Mouse (Mus musculus) cerebellum, postnatal 25 days (tissue): ENCODE measurements at regions not wholly inside any gene's neighbourhood (a gene's known extent, or its start where the extent isn't known, plus 50 kb on each side); places are given as distances from the start of the nearest gene placed in this dataset.

ENCODE experiments used
- DNase-seq, 2 experiments: peaks; one replicate each; pipeline ENCODE4 v3.0.0; 2021; ENCODE audit warnings: mixed read lengths in 2 of 2

DNA sequence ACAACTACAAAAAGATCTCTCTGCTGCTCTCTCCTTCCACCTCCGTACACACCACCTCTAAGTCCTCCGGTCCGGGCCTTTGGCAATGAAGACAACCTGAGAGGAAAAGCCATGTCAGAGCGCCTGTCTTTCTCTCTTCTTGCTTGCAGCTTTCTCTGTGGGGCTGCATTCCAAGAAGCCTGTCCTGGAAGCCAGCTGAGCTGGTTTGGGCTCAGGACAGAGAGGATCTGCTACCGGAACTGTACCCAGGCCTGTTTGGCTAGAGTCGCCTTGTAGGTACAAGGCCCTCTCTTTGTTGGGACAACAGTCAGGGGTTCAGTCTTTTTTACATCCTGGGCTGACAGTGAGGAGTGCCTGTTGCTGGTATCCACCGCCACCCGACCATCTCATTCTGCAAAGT, 321.4 kb downstream of the Med13l start:
- no peak for DNase-seq

DNA sequence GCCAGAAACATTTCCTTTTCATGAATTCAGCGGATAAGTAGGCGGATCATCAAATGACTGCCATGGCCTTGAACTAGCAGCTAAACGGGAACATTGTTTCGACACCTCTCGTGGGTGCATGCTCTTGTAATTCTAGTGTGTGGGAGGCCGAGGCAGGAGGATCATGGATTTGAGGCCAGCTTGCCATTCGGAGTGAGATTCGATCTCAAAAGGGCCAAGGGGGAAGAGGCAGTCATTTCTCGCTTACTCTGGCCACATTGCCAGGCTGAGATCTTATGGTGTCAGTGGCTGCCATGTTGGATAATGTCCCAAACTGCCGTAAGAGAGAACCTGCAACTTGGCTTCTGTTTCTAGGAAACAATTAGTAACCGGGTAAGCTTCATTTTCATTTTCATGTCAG, 327.7 kb downstream of the Med13l start:
- no peak for DNase-seq

DNA sequence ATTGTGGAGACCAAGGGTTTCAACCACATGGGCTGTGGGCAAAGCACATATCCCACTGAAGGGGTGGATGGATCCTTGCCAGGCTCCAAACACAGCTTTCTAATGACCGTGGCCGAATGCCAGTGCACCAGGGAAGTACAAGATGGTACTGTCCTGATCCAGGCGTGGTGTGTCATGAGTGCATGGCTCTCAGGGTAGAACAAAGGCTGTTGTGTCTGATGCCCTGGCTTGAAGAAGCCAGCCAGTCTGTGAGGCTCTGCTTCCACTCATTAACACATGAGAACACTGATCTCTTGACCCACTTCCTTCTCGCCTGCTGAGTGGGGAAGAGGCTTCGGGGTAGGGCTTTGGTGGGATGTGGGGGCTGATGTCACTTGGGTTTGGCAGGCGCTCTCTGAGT, 330.7 kb downstream of the Med13l start:
- peak in 1 of 2 experiments; percentile 26 for DNase-seq

DNA sequence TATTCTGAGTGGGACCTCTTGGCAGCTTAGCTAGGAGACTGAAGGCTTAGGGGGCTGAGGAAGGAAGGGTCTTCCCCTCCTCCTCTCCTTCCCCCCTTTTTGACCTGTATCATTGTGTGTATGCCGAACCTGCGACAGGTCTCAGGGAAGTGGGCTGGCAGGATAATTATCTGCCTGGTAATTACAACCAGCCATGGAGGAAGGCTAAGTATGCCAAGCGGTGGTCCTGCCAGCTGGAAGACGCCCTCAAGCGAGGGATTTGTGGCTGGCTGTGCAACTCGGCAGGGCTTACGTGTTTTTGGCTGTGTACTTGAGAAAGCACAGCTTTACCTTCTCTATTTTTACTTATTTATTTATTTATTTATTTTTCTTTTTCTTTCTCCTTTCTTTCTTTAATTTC, 347.7 kb downstream of the Med13l start:
- no peak for DNase-seq

DNA sequence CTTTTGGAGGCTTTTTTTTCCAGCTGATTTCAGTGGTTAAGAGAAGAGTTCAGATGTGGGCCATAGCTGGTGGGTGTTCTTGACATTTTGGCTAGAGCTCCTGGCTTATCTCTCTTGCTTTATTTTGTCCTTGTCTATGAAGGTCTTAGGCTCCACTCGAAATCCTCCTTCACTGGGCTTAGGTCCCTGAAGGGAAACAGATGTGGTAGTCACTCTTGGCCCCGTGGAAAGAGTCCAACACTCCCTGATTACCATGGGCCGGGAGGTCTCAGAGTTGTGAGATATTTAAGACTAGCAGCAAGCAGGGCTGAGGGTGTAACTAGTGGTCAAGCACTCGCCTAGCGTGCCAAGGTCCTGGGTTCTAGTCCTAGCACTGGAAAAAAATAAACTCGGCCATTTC, 349.3 kb downstream of the Med13l start:
- no peak for DNase-seq

DNA sequence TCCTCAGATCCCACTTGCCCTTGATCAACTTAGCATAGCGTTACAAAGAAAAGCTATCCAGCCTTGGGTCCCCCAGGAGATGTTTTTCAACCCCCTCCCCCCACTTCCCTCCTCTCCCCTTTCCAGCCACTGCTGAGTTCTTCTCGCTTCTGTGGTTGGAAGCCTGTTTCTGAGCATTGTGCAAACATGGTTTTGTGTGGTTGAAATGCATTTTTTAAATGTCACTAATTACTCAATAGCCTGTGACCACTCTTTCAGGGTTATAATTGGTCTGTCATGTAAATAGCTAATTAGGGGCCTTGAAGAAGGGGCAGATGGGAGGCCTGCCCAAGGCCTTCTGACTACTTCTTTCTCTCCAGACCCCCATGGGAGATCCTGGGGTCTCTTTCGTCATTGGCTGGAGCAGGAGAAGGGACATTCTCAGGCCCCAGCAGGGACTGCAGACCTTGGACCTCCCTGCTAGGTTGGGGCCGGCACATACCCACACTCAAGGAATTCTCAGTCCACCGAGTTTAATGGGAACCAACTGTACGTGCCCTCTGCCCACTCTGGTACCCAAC, 353.8 kb downstream of the Med13l start:
- DNase-seq = no peak

DNA sequence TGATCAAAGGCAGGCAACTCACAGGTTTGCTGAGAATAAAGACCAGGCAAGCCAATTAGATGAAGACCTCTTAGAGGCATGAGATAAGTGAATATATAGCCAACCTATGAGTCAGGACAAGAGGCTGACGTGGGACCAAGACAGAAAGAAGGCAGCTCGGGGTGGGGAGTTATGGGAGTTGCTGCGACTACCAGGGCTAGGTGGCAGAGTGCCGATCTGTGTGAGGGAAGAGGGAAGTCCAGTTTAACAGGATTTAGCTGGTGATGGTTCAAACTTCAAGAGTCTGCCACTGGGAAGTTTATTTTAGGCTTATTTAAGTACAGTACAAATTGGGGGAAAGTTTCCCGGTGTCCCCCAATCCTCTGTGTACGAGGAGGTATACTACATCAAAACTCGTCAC, 362.9 kb downstream of the Med13l start:
- DNase-seq = no peak

DNA sequence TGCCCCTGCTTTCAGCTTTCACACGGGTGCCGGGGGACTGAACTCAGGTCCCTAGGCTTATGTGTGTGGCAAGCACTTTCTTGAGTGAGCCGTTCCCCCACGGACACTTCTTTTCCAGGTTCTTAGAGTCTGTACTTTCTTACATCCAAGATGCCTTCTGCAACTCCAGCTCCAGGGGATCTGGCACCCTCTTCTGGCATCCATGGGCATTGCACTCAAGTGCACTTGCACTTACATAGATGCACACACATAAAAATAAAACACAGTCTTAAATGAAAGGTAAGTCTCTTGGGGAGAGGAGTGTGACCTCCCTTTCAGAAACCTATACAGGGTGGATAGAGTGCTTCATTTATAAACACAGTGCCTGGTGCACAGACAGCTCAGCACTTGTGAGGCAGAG, 368.6 kb downstream of the Med13l start:
- DNase-seq = no peak

DNA sequence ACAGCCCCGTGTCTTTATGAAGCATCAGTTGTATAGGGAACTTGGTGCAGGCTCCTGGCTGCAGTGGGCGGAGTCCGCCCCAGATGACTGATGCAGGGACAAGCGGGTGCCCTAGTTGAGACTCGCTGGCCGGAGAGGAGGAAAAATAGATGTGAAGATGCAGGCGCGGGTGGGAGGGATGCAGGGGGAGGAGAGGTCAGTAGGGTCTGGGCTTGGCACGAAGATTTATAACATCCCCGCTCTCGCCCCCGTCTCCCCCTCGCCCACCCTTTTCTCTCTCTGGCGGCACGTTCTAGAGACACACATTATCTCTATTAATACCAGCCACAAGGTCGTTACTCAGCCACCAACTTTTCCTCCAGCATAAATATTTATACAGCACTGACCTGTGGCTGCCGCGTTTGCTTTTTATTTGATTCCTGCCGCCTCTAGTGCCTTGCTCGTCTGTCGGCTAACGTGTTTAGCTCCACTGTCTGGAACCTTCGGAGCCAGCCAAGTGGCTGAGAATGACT, 369.6 kb downstream of the Med13l start:
- DNase-seq = no peak

DNA sequence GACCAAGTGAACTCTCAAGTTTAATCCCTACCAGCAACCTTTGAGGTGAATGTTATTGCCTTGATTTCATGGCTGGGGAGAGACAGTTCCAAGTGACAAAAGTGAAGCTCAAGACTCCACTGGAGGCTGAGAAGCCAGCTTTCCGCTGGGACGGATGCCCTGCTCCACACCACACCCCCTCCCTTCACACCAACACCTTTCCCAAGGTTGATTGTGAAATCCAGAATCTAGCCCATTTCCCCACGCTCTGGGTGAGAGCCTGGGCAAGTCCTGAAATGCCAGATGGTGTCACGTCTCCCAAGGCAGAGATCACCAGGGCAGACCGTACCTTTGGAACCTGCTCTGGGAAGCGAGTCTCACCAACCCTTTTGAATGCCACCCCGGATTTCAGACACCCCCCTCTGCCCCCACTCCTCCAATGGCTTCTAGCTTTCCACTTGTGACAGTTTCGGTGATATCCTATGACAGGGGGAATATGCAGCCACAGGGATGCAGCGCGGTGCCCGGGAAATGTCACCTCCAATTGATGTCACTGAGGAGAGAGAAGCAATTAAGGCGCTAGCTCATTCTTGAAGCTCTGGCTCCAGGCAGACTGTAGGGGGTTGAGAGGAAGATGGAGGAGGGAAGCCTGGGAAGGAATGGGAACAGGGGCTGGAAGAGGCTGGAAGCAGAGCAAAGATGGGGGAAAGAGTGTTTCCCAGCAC, 379.0 kb downstream of the Med13l start:
- DNase-seq = peak; percentile 8 to 18

DNA sequence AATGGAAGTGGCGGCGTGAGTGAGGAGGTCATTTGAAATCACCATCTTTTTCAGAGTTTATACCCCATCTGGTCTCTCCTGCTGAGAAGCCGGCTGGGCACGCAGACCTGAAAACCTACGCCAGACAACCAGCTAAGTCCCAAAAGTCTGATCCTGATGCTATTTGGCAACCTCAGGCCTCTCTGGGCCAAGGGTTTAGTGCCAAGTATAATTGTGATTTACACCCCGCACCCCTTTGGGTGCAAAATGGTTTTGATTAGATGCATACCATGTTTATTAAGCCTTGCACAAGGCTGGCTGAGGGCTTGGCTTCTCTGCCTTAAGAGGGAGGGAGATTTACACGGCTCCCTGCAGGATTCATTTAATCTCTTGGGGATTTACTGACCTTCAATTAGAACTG, 383.8 kb downstream of the Med13l start:
- no peak for DNase-seq

DNA sequence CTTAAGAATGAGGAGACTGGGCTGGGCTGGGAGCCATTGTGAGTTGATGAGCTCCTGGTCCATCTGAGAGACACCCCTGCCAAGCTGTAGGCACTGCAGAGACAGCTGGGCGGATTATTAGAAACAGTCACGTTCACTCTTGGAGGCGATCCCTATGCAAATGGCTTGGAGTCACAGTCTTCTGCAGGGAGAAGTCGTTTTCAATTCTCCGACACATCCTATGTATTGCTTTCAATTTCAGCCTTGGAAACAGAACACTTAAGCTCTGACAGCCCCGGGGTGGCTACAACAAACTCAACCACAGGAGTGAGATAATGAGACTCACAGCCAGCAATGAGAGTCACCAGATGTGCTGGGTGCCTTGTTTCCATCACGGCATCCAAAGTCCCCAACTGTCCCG, 385.6 kb downstream of the Med13l start:
- no peak for DNase-seq

DNA sequence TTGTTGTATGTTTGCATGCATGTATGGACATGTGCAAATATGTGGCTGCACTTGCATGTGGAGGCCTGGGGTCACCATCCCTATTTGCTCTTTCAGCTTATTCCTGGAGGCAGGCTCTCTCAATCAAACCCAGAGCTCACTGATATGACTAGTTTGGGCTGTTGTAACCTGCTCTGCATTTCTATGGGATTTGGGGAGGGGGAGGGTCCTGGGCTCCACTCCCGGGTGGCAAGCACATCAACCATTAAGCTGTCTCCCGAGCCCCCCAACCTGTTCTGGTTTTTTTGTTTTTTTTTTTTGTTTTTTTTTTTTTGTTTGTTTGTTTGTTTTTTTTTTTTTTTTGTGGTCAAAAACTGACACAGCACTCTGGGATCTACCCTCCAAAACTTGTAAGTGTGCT, 386.5 kb downstream of the Med13l start:
- no peak for DNase-seq

DNA sequence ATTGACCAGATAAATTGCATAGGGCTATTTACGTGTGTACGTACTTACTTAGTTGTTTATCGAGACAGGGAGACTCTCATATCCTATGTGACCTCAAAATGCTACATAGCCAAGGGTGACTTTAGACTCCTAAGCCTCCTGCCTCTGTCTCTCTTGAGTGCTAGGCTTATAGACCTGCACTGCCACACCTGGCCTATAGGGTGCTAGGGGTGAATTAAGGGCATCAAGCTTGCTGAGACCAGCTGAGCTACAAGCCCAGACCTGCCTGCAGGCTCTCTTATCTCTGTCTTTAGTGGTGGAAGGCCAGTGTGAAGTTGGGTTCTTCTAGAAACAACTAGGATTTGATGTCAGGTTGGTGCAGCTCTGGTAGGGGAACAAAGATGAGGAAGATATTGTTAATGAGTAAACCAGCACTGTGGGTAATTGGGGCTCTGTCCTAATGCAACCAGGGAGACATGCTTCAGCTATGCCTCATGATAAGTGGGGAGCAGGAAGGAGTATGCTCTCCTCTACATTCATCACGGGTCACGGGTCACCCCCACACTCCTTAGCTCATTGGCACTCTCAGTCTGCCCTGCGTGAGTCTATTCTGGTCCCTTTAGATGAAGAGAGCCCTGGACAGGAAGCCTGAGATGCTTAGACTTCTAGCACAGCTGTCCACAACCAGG, 387.8 kb downstream of the Med13l start:
- DNase-seq = no peak

DNA sequence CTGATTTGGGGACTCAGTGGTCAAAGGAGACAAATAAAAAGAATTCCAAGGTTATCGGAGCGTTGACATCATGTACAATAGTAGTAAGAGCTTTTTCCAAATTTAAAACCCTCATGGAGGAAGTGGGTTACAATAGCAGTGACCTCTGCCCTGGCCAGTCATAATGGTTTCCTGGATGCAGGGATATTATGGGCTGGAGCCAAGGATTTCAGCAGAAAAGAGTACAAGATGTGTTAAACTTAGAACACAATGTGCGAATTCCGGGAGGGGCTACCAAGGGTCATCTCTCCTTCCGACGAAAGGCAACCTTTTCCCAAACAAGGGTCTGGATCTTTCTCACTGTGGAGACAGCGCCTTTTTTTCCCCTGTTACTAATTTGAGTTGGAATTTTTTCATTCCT, 390.6 kb downstream of the Med13l start:
- DNase-seq = no peak

DNA sequence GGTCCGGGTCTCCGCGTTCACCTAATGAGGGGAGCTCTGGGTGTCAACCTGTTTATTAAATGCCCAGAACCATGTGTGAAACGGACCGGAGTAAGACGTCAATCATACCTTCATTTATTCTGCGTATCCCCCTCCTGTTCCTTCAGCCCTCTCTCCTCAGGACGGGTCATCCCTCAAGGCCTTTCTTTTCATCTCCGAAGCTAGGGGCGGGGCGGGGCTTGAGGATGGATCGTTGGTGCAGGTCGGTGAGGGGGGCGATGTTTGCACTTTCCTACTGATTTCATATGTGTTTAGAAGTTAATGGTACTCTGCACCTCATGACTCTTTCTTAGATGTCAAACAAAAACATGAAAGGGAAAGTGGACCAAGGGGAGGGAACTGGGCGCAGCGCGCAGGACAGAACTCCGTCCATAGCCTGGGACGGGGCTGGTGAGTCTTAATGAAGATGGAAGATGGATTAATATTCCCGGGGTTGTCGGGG, 400.1 kb downstream of the Med13l start:
- no peak for DNase-seq

DNA sequence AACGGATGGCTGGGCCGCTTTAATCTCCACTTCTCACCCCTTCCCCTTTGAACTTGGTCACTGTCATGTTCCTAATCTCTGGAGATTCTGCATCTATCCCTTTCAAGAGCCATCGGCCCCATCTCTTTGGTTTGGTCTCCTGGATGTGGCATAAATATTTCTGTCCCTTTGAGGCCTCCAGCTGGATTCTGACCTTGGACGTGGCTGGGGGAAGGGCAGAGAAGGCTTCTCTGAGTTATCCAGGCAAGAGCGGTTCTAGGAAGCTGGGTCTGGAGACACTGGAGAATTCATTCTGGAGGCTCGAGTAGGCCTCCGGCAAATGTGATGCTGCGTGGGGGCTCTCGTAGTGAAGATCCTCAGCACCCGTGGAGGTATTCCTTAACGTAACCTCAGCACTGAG, 400.6 kb downstream of the Med13l start:
- DNase-seq = no peak

DNA sequence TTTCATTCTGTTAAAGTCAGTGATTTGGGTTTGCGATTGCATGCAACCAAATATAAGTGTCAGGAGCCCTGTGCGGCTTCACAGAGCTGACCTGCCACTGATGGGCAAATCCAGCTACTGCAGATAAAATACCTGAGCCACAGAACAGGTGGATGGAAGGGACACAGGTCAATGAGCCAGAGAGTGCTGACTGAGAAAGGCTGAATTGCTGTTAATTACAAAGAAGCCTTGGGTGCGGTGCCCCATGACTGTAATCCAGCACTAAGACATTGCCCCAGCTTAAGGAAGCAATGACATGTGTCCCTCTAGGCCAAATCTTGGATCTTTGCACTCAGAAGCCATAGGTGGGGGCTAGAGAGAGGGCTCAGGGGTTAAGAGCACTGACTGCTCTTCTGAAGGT, 401.7 kb downstream of the Med13l start:
- no peak for DNase-seq

DNA sequence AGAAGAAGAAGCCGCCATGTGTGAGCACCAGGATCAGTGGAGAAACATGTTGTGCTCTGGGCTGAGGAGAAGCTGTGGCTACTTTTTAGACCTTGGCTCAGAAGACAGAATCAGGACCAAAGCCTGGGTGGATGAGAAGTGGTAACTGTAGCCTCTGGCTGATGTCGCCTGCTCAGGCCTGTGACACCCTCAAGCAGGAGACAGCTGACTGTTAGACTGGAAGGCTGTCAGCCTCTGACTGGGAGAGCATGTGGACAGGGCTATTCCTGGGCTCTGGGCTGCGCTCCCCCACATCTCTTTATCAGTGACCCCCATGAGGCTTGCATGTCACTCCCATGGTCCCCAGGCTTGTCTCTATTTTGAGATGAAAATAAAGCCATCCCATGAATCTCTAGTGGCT, 402.5 kb downstream of the Med13l start:
- DNase-seq = no peak

DNA sequence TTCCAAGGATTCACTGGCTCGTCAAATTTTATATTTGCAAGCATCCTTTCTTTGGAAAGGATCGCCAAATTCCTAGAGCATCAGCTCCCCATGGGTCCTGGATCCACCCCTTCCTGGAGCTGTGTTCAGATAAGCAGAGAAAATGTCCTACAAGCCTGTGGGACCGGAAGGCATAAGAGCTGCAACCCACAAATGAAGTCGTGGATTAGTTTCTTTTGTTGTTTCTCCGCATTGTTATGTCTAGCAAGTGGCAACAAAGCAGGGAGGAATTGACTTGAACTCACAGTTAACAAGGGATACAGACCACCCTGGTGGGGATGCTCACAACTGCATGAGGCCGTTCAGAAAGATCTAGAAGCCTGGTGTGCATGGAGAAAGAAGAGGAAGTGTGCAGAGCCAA, 406.4 kb downstream of the Med13l start:
- no peak for DNase-seq

DNA sequence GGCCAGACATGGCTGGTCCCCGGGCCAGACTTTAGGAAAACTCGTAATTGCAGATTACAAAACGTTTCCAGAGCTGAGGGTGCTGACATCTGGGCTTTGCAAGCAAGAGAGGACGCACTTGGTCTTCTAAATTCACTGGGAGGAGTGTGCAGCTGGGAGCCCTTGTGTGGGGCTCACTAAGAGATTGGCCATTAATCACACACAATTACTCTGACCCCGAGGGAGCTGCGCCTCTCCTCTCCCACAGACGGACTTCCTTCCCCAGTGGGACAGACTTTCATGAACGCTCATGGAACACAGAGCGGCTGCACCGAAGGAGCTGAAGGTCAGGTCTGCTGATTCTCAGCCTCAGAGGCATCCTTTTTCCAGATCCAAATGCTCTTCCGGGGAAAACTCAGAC, 407.2 kb downstream of the Med13l start:
- no peak for DNase-seq

DNA sequence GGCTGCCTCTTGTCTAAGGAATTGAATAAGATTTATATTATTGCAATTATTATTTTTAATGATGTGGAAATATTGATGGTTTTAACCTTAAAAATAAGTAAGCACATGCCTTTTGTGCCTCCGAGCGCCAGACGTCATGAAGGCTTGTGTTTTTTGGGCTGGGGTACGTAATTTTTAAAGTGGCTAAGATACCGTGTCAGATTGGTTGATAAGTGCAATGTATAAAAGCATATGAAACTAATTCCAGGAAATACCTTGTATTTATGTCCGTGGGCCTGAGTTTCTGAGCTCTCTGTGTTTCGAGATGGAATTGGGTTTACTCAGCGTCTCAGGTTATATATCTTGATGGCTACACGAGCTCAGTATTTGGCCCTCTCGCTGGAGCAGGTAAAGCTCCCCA, 414.7 kb downstream of the Med13l start:
- no peak for DNase-seq

DNA sequence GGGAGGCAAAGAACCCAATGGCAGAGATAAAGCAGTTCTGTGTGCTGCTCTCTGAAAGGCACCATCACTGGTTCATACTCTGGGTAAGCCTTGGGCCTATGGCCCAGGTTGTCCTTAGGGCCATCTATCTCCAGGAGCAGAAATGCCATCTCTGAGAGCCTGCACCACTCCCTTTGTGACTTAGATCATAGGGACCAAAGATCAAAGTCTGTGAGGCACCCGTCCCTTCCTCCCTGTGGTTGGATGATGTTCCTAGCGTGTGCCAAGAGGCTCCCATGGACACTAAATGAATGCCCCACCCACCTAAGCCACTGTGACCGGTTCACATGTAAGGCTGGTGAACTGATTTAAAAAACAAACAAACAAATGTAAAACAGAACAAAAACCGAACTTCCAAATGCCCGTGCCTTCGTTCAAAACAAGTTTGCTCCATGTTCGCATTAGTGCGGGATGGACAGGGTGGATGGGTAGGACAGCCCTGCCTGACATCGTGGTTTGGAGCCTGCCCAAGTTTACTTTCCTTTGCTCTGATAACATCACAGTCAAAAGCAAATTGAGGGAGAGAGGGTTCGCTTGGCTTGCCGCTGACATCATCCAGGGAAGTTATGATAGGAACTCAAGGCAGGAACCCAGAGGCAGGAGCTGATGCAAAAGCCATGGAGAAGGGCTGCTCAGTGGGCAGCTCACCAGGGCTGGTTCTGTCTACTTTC, 418.6 kb downstream of the Med13l start:
- DNase-seq = no peak

DNA sequence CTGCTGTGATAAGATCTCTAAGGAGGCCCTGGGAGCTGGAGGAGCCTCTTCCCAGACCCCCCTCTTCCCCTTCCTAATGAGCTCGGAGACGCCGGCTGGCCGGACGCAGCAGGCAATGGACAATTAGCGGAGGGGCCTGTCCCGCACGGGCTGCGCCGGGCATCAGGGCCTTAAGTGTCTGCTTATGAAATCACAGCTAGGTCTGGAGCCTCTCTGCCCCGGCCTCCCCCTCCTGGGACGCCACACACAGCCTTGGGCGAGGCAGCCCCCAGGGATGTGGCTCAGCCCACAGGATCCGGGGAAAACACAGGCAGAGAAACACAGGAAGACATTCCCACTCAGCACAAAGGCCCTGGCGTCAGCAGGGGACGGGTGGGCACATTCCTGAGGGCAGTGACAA, 420.6 kb downstream of the Med13l start:
- no peak for DNase-seq
